Mouse (Mus musculus) midbrain, postnatal 0 days (tissue): ENCODE results near the gene Slc25a16. TPM values are rescaled to one million over a fixed set of nuclear protein-coding genes. Genes with fewer than 3 reads are reported as not detected.

Experiments used
- ATAC-seq: fragments of 200-750 bp; cut with Nextera tagmentation; 2 replicates; pipeline ENCODE4 v1.8.0; 2017; ENCODE audit warnings: moderate number of reproducible peaks, mild to moderate bottlenecking, moderate TSS enrichment, moderate library complexity; ENCODE audit not compliant: low FRiP score
- DNase-seq: peaks from one replicate; pipeline ENCODE4 v3.0.0-alpha.2; 2015; ENCODE audit warnings: low spot score
- H3K27ac ChIP-seq: fragments of 300-500 bp; sonication (generic); 2 replicates; pipeline ENCODE4 v1.5.1; 2014; ENCODE audit warnings: low read depth, mild to moderate bottlenecking, low read length, mixed read lengths
- H3K27me3 ChIP-seq: fragments of 300-500 bp; sonication (generic); 2 replicates; pipeline ENCODE4 v1.6.1; 2014; ENCODE audit warnings: low read length, control low read depth, mixed read lengths; ENCODE audit not compliant: insufficient read depth
- H3K36me3 ChIP-seq: fragments of 300-500 bp; sonication (generic); 2 replicates; pipeline ENCODE4 v1.6.1; 2014; ENCODE audit warnings: low read length, control low read depth, mixed read lengths; ENCODE audit not compliant: insufficient read depth
- H3K4me1 ChIP-seq: fragments of 300-500 bp; sonication (generic); 2 replicates; pipeline ENCODE4 v1.6.1; 2014; ENCODE audit warnings: mild to moderate bottlenecking, control low read depth, antibody characterized with exemption, low read length, mixed read lengths; ENCODE audit not compliant: insufficient read depth
- H3K4me2 ChIP-seq: fragments of 300-500 bp; sonication (generic); 2 replicates; pipeline ENCODE4 v1.6.1; 2014; ENCODE audit warnings: low read depth, mild to moderate bottlenecking, low read length, mixed read lengths; ENCODE audit not compliant: poor library complexity, severe bottlenecking
- H3K4me3 ChIP-seq: fragments of 300-500 bp; sonication (generic); 2 replicates; pipeline ENCODE4 v1.5.1; 2014; ENCODE audit warnings: low read depth, mild to moderate bottlenecking, low read length, moderate library complexity
- H3K9ac ChIP-seq: fragments of 300-500 bp; sonication (generic); replicated peaks from 2 replicates; pipeline ENCODE4 v1.6.1; 2014; ENCODE audit warnings: mild to moderate bottlenecking, low read length, moderate library complexity, mixed read lengths; ENCODE audit not compliant: poor library complexity, severe bottlenecking
- H3K9me3 ChIP-seq: fragments of 300-500 bp; sonication (generic); 2 replicates; pipeline ENCODE4 v1.6.1; 2016; ENCODE audit warnings: low read length, control low read depth
- CTCF ChIP-seq: IDR thresholded peaks from 2 replicates; pipeline ENCODE4 v1.5.1; 2016; ENCODE audit warnings: antibody characterized with exemption, mild to moderate bottlenecking
- WGBS: fragments of 180-500 bp; shearing (Covaris S2); extraction: QIAGEN DNeasy Blood & Tissue Kit; methylation state at CpG from one replicate; pipeline ENCODE4 v1.1.7; 2014; 5-methylcytosine and 5-hydroxymethylcytosine counted together
- polyA plus RNA-seq: library from polyadenylated mRNA; unstranded; fragments of >200 nt; fragmentation: Nextera tagmentation; extraction: Ambion mirVana; gene quantifications from 2 replicates; pipeline ENCODE4 v1.2.1, GENCODE M21; 2015
- total RNA-seq: library from RNA; depleted of rRNA; stranded (reverse); fragments of >200 nt; gene quantifications from 2 replicates; pipeline ENCODE4 v1.2.3, GENCODE M21; 2014

The Slc25a16 gene
- total and polyA plus RNA-seq, 2 experiments from 2014 or later = 13.7 to 19.0 TPM

DNA sequence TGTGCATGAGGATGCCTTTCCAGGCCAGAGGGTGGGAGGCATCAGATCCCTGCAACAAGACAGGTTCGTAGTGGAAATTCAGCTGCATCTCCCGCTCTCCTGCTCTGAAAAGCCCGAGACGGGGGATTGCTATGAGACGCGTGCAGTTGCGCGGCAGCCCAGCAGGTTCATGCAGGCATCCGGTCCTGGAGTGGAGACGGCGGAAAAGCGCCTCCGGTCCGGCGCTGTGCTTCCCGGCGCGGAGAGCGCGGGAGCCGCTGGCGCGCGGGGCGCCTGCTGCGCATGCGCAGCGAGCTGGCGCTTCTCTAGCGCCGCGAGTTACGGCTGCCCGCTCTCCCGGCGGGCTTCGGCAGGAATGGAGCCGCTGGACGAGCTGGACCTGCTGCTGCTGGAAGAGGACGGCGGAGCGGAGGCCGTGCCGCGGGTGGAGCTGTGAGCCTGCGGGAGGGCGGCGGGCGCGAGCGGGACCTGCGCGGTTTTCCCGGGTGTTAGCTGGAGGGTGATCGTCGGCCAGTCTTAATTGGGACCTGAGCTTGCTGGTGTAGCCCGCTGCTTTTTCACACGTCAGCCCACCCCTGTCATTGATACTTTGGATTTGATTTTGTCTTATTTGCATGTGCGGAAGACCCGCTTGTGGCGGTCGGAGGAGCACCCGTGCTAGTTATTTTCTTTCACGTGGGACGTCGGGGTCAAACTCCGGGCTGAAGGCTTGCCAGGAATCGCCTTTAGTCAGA lies 26.5 kb downstream of the Slc25a16 start, which contains the start of gene Dna2:
TSS of gene Dna2 (plus strand) at position 289 of the 734 bp plus-strand sequence.
- ATAC-seq (peak; percentile 80), DNase-seq (peak; percentile 87)
- under 1% methylated on average over 62 of the region's 68 CpGs for WGBS
- Histone ChIP-seq H3K9ac (peak within 1 kb of the TSS; percentile 64), H3K27me3 (no peaks in the 10 kb centered on the region), H3K4me2 (peak within 1 kb of the TSS; percentile 70), H3K36me3 (peaks cover 20% of the 10 kb centered on the region; the same call in 1 of the 2 replicates), H3K27ac (peak within 1 kb of the TSS; percentile 55; the same call in 1 of the 2 replicates), H3K4me1 (no peaks in the 10 kb centered on the region), H3K9me3 (no peaks in the 10 kb centered on the region), H3K4me3 (peak within 1 kb of the TSS; percentile 70)
- TF ChIP-seq CTCF = peak; percentile 46; the same call in 1 of the 2 replicates

DNA sequence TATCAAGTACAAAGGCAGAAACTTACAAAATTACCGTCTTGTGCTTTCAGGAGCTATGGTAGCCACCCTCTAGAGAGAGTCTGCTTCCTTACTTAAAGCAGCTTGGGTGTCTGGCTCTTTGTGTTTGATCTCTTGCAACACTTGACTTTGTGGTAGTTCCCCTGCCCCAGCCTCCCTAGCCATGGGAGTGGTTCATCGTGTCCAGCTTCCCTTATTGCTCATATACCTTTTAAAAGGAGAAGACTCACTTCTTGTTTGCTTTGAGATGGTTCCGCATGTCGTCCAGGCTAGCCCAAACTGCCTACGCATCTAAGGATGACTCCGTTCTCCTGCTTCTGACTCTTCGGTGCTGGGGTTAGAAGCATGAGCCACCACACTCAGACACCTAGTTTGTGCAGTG lies 28.1 kb downstream of the Slc25a16 start:
- ATAC-seq (no peak), DNase-seq (no peak)
- Histone ChIP-seq H3K9ac (no peak overlapping the region), H3K4me3 (no peak overlapping the region), H3K4me1 (no peaks in the 10 kb centered on the region), H3K4me2 (no peak overlapping the region), H3K36me3 (peaks cover 13% of the 10 kb centered on the region; the same call in 1 of the 2 replicates), H3K9me3 (no peaks in the 10 kb centered on the region), H3K27me3 (no peaks in the 10 kb centered on the region), H3K27ac (no peak overlapping the region)
- WGBS = 98% methylated on average over 7 of the region's 7 CpGs
- no peak for TF ChIP-seq CTCF

DNA sequence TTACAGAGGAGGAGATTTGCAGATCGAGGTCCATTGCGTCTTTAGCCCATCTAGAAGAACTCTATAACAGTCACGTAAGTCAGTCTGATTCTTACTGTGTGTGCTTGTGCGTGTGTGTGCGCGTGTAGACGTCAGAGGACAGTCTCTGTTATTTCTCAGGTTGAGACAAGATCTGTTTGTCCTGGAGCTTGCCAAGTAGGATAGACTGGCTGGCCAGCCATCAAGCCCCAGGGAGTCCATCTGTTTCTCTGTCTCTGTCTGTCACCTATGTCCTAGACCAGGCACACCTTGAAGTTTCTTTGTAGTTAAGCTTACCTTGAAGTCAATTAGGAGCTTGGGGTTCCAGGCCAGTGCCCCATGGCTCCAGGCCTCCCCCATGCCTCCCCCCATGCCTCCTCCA lies 43.5 kb downstream of the Slc25a16 start:
- WGBS = 97% methylated on average over 7 of the region's 7 CpGs
- ATAC-seq = no peak
- H3K36me3 ChIP-seq = peaks cover 43% of the 10 kb centered on the region

DNA sequence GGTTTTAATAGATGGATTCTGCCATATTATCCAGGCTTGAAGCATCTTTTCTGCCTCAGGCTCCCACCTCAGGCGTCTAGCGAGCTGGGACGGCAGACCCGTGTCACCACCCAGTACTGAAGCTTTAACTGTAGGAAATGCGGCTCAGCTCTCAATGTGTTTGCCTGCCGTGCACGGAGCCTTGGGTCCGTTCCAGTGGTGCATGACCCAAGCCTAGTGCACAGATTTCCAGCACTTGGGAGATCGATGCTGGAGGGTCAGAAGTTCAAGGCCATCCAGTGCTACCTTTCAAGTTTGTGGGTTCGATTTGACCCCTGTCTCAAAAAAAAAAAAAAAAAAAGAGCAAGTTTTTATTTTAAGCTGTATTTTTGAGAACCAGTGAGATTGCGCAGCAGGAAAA lies 45.4 kb downstream of the Slc25a16 start:
- H3K27me3 ChIP-seq = no peaks in the 10 kb centered on the region
- H3K4me3 ChIP-seq = no peak overlapping the region
- H3K4me2 ChIP-seq = no peak overlapping the region
- DNase-seq = no peak
- H3K27ac ChIP-seq = no peak overlapping the region
- WGBS = 93% methylated on average over 11 of the region's 11 CpGs
- H3K36me3 ChIP-seq = peaks cover 32% of the 10 kb centered on the region; the same call in 1 of the 2 replicates
- TF ChIP-seq CTCF = no peak
- no peaks in the 10 kb centered on the region for H3K9me3 ChIP-seq
- H3K9ac ChIP-seq = no peak overlapping the region
- ATAC-seq = no peak
- H3K4me1 ChIP-seq = no peaks in the 10 kb centered on the region

More for the DNA sequence above, 43.5 kb downstream of the Slc25a16 start:
- TF ChIP-seq CTCF = no peak
- no peak for DNase-seq
- H3K4me2 ChIP-seq = no peak overlapping the region
- no peaks in the 10 kb centered on the region for H3K9me3 ChIP-seq
- no peaks in the 10 kb centered on the region for H3K4me1 ChIP-seq
- H3K27me3 ChIP-seq = no peaks in the 10 kb centered on the region
- H3K4me3 ChIP-seq = no peak overlapping the region
- H3K27ac ChIP-seq = no peak overlapping the region
- H3K9ac ChIP-seq = no peak overlapping the region

DNA sequence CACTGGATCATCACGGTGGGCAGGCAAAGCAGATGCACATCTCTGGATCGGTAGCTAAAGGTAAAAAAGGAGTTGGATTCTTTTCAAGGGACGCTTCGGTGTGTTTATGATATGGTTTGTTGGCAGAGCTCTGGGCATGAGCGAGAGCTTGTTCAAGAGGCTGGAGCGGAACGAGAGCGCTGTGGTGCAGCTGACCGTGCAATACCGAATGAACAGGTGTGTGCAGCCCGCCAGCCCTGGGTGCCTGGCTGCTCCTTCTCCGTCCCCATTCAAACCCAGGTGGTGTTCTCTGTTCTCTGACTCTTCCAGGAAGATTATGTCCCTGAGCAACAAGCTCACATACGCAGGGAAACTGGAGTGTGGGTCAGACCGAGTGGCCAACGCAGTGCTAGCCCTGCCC lies 45.9 kb downstream of the Slc25a16 start:
- Histone ChIP-seq H3K4me2 (no peak overlapping the region), H3K27me3 (no peaks in the 10 kb centered on the region), H3K4me1 (no peaks in the 10 kb centered on the region), H3K27ac (no peak overlapping the region), H3K4me3 (no peak overlapping the region), H3K9ac (no peak overlapping the region), H3K9me3 (no peaks in the 10 kb centered on the region), H3K36me3 (peaks cover 27% of the 10 kb centered on the region; the same call in 1 of the 2 replicates)
- WGBS = 95% methylated on average over 15 of the region's 15 CpGs
- DNase-seq (no peak), ATAC-seq (no peak)
- TF ChIP-seq CTCF = no peak

DNA sequence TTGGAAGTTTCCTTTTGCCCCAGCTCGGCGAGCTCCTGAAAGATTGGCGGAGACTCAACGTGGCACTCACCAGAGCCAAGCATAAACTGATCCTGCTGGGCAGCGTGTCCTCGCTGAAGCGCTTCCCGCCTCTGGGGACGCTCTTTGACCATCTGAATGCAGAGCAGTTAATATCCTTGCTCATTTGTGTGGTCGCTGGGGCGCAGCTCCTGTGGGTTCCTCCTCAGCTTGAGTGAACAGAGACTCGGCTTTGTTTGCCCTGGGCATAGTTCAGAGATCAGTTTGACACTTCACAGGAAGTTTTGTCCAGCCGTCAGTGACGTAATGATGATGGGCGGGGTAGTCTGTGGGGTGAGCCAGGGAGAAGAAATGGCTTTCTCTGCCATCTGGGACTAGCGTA lies 51.4 kb downstream of the Slc25a16 start:
- DNase-seq (peak; percentile 41), ATAC-seq (no peak)
- Histone ChIP-seq H3K27ac (no peak overlapping the region), H3K4me3 (no peak overlapping the region), H3K36me3 (no peaks in the 10 kb centered on the region), H3K4me1 (no peaks in the 10 kb centered on the region), H3K9me3 (no peaks in the 10 kb centered on the region), H3K9ac (no peak overlapping the region), H3K4me2 (no peak overlapping the region), H3K27me3 (no peaks in the 10 kb centered on the region)
- WGBS = 63% methylated on average over 16 of the region's 16 CpGs
- no peak; the same call in 1 of the 2 replicates for TF ChIP-seq CTCF
